Mouse (Mus musculus) midbrain, embryonic 15.5 days (tissue): ENCODE measurements around the gene Gale. TPM values are rescaled to one million over a fixed set of nuclear protein-coding genes. Genes with fewer than 3 reads are reported as not detected.
"Not testable (repeated sequence)": the region's sequence is repeated elsewhere in the genome, so short reads cannot be mapped to it uniquely, and the experiment has no call there.

Experiments used
- ATAC-seq: fragments of 200-750 bp; cut with Nextera tagmentation; replicated peaks from 2 replicates; pipeline ENCODE4 v1.8.0; 2017; ENCODE audit warnings: moderate TSS enrichment
- H3K27ac ChIP-seq: fragments of 300-500 bp; sonication (generic); 2 replicates; pipeline ENCODE4 v1.5.1; 2015; ENCODE audit warnings: mild to moderate bottlenecking, inconsistent platforms
- H3K27me3 ChIP-seq: fragments of 300-500 bp; sonication (generic); replicated peaks from 2 replicates; pipeline ENCODE4 v1.6.1; 2015; ENCODE audit warnings: inconsistent platforms
- H3K36me3 ChIP-seq: fragments of 300-500 bp; sonication (generic); replicated peaks from 2 replicates; pipeline ENCODE4 v1.6.1; 2015; ENCODE audit warnings: inconsistent platforms
- H3K4me1 ChIP-seq: fragments of 300-500 bp; sonication (generic); 2 replicates; pipeline ENCODE4 v1.6.1; 2015; ENCODE audit warnings: inconsistent platforms
- H3K4me2 ChIP-seq: fragments of 300-500 bp; sonication (generic); 2 replicates; pipeline ENCODE4 v1.6.1; 2015; ENCODE audit warnings: inconsistent platforms, mild to moderate bottlenecking, moderate library complexity
- H3K4me3 ChIP-seq: fragments of 300-500 bp; sonication (generic); 2 replicates; pipeline ENCODE4 v1.5.1; 2015; ENCODE audit warnings: mild to moderate bottlenecking, inconsistent platforms
- H3K9ac ChIP-seq: fragments of 300-500 bp; sonication (generic); 2 replicates; pipeline ENCODE4 v1.6.1; 2015; ENCODE audit warnings: mild to moderate bottlenecking, inconsistent platforms
- H3K9me3 ChIP-seq: fragments of 300-500 bp; sonication (generic); 2 replicates; pipeline ENCODE4 v1.6.1; 2016; ENCODE audit warnings: inconsistent platforms
- WGBS: fragments of 180-500 bp; shearing (Covaris S2); methylation state at CpG from one replicate; pipeline ENCODE4 v1.1.7; 2015; ENCODE audit warnings: mixed read lengths; 5-methylcytosine and 5-hydroxymethylcytosine counted together
- polyA plus RNA-seq: library from polyadenylated mRNA; unstranded; fragments of >200 nt; fragmentation: Nextera tagmentation; extraction: Ambion mirVana; gene quantifications from 2 replicates; pipeline ENCODE4 v1.2.1, GENCODE M21; 2015

Gene Gale
- polyA plus RNA-seq, 1 experiment from 2014 or later: 41.6 TPM

GRCm38 (mm10) chr4:135929405-135929804, 34.1 kb upstream of the Gale start:
- H3K36me3 ChIP-seq: peaks cover 5% of the 10 kb centered on the region; the same call in 1 of the 2 replicates
- 95% methylated on average over 5 of the region's 5 CpGs for WGBS

GRCm38 (mm10) chr4:135929828-135930227, 33.7 kb upstream of the Gale start:
- WGBS: 94% methylated on average over 9 of the region's 9 CpGs
- Histone ChIP-seq H3K9ac (no peak overlapping the region), H3K27me3 (no peaks in the 10 kb centered on the region), H3K27ac (no peak overlapping the region), H3K4me2 (no peak overlapping the region), H3K4me1 (no peaks in the 10 kb centered on the region), H3K4me3 (no peak overlapping the region), H3K9me3 (no peaks in the 10 kb centered on the region), H3K36me3 (peaks cover 5% of the 10 kb centered on the region; the same call in 1 of the 2 replicates)
- ATAC-seq: no peak

More at GRCm38 (mm10) chr4:135929405-135929804, 34.1 kb upstream of the Gale start:
- ATAC-seq: no peak
- H3K4me2 ChIP-seq: no peak overlapping the region
- no peaks in the 10 kb centered on the region for H3K9me3 ChIP-seq
- no peak overlapping the region for H3K9ac ChIP-seq
- H3K4me3 ChIP-seq: no peak overlapping the region
- no peaks in the 10 kb centered on the region for H3K4me1 ChIP-seq
- H3K27ac ChIP-seq: no peak overlapping the region
- no peaks in the 10 kb centered on the region for H3K27me3 ChIP-seq

- Histone ChIP-seq H3K36me3 (peaks cover 5% of the 10 kb centered on the region; the same call in 1 of the 2 replicates), H3K4me3 (no peak overlapping the region), H3K9ac (no peak overlapping the region), H3K4me2 (no peak overlapping the region), H3K27me3 (no peaks in the 10 kb centered on the region), H3K9me3 (no peaks in the 10 kb centered on the region), H3K4me1 (no peaks in the 10 kb centered on the region), H3K27ac (no peak overlapping the region)
- ATAC-seq: no peak
- WGBS: 96% methylated on average over 8 of the region's 8 CpGs
Measured at GRCm38 (mm10) chr4:135930239-135930638, 33.3 kb upstream of the Gale start.

- H3K27ac ChIP-seq: no peak overlapping the region
- peaks cover 5% of the 10 kb centered on the region; the same call in 1 of the 2 replicates for H3K36me3 ChIP-seq
- no peaks in the 10 kb centered on the region for H3K9me3 ChIP-seq
- H3K4me3 ChIP-seq: no peak overlapping the region
- no peak overlapping the region for H3K9ac ChIP-seq
- no peaks in the 10 kb centered on the region for H3K4me1 ChIP-seq
- no peak overlapping the region for H3K4me2 ChIP-seq
- H3K27me3 ChIP-seq: no peaks in the 10 kb centered on the region
- 69% methylated on average over 5 of the region's 5 CpGs for WGBS
- no peak for ATAC-seq
Measured at GRCm38 (mm10) chr4:135931832-135932231, 31.7 kb upstream of the Gale start.

- H3K36me3 ChIP-seq: peaks cover 5% of the 10 kb centered on the region; the same call in 1 of the 2 replicates
- WGBS: 55% methylated on average over 12 of the region's 12 CpGs
- H3K4me2 ChIP-seq: no peak overlapping the region
- no peaks in the 10 kb centered on the region for H3K9me3 ChIP-seq
- H3K27me3 ChIP-seq: no peaks in the 10 kb centered on the region
- H3K27ac ChIP-seq: no peak overlapping the region
- no peak for ATAC-seq
- no peak overlapping the region for H3K4me3 ChIP-seq
- H3K4me1 ChIP-seq: no peaks in the 10 kb centered on the region
- H3K9ac ChIP-seq: no peak overlapping the region
Measured at GRCm38 (mm10) chr4:135934708-135935500, 28.6 kb upstream of the Gale start.

GRCm38 (mm10) chr4:135935502-135935901, 28.0 kb upstream of the Gale start:
- Histone ChIP-seq H3K27me3 (no peaks in the 10 kb centered on the region), H3K9me3 (no peaks in the 10 kb centered on the region), H3K4me3 (no peak overlapping the region), H3K4me1 (no peaks in the 10 kb centered on the region), H3K27ac (no peak overlapping the region), H3K4me2 (no peak overlapping the region), H3K36me3 (peaks cover 5% of the 10 kb centered on the region; the same call in 1 of the 2 replicates), H3K9ac (no peak overlapping the region)
- WGBS: 75% methylated on average over 5 of the region's 5 CpGs
- no peak for ATAC-seq

GRCm38 (mm10) chr4:135938858-135939257, 24.7 kb upstream of the Gale start:
- Histone ChIP-seq H3K27ac (no peak overlapping the region), H3K27me3 (no peaks in the 10 kb centered on the region), H3K36me3 (no peaks in the 10 kb centered on the region; the same call in 1 of the 2 replicates), H3K4me3 (no peak overlapping the region), H3K4me2 (no peak overlapping the region), H3K9ac (no peak overlapping the region), H3K9me3 (no peaks in the 10 kb centered on the region), H3K4me1 (no peaks in the 10 kb centered on the region)
- 87% methylated on average over 7 of the region's 7 CpGs for WGBS
- ATAC-seq: no peak

- H3K36me3 ChIP-seq, H3K27me3 ChIP-seq, H3K4me1 ChIP-seq, H3K4me2 ChIP-seq, H3K27ac ChIP-seq, ATAC-seq, H3K9me3 ChIP-seq, H3K4me3 ChIP-seq, H3K9ac ChIP-seq: not testable (repeated sequence)
- WGBS: 84% methylated on average over 8 of the region's 8 CpGs
Measured at GRCm38 (mm10) chr4:135941026-135941425, 22.5 kb upstream of the Gale start.

GRCm38 (mm10) chr4:135942193-135942592, 21.3 kb upstream of the Gale start:
- WGBS: 91% methylated on average over 6 of the region's 6 CpGs
- no peak overlapping the region for H3K4me3 ChIP-seq
- H3K36me3 ChIP-seq: no peaks in the 10 kb centered on the region
- no peak overlapping the region for H3K4me2 ChIP-seq
- H3K9me3 ChIP-seq: no peaks in the 10 kb centered on the region
- no peaks in the 10 kb centered on the region for H3K27me3 ChIP-seq
- ATAC-seq: no peak
- H3K27ac ChIP-seq: no peak overlapping the region
- no peak overlapping the region for H3K9ac ChIP-seq
- peaks cover 8% of the 10 kb centered on the region for H3K4me1 ChIP-seq

- Histone ChIP-seq H3K36me3 (no peaks in the 10 kb centered on the region), H3K27ac (no peak overlapping the region), H3K9ac (no peak overlapping the region), H3K27me3 (no peaks in the 10 kb centered on the region), H3K9me3 (no peaks in the 10 kb centered on the region), H3K4me2 (no peak overlapping the region), H3K4me3 (no peak overlapping the region), H3K4me1 (peaks cover 19% of the 10 kb centered on the region)
- ATAC-seq: no peak
- WGBS: 73% methylated on average over 4 of the region's 4 CpGs
Measured at GRCm38 (mm10) chr4:135943389-135943788, 20.1 kb upstream of the Gale start.

GRCm38 (mm10) chr4:135945706-135946105, 17.8 kb upstream of the Gale start:
- no peaks in the 10 kb centered on the region for H3K9me3 ChIP-seq
- peak overlapping the region; percentile 75; the same call in 1 of the 2 replicates for H3K9ac ChIP-seq
- peak overlapping the region; percentile 80 for H3K4me3 ChIP-seq
- H3K27ac ChIP-seq: peak overlapping the region; percentile 81
- no peaks in the 10 kb centered on the region for H3K36me3 ChIP-seq
- peak overlapping the region; percentile 82 for H3K4me2 ChIP-seq
- H3K4me1 ChIP-seq: peaks cover 22% of the 10 kb centered on the region
- peak; percentile 41 for ATAC-seq
- 79% methylated on average over 10 of the region's 10 CpGs for WGBS
- no peaks in the 10 kb centered on the region for H3K27me3 ChIP-seq

- peak within 1 kb of the TSS; percentile 82 for H3K4me2 ChIP-seq
- H3K9ac ChIP-seq: peak within 1 kb of the TSS; percentile 75
- ATAC-seq: peak; percentile 93
- H3K27ac ChIP-seq: peak within 1 kb of the TSS; percentile 81
- H3K9me3 ChIP-seq: no peaks in the 10 kb centered on the region
- H3K4me1 ChIP-seq: peaks cover 22% of the 10 kb centered on the region
- H3K36me3 ChIP-seq: no peaks in the 10 kb centered on the region
- H3K27me3 ChIP-seq: no peaks in the 10 kb centered on the region
- 0% methylated on average over 23 of the region's 23 CpGs for WGBS
- H3K4me3 ChIP-seq: peak within 1 kb of the TSS; percentile 80
Measured at GRCm38 (mm10) chr4:135946278-135946658, 17.3 kb upstream of the Gale start, which contains the start of gene Hmgcl. Gene Hmgcl, plus strand, starts transcription at chr4:135946448.
